Mouse (Mus musculus): ENCODE measurements around the gene Wdr74. TPM values are rescaled to one million over a fixed set of nuclear protein-coding genes. Genes with fewer than 3 reads are reported as not detected.
"Not testable (repeated sequence)": the region's sequence is repeated elsewhere in the genome, so short reads cannot be mapped to it uniquely, and the experiment has no call there.

Wdr74 gene
- polyA plus RNA-seq, 1 experiment from 2014 or later: 83.7 TPM

- DNase-seq (ENCODE audit: low spot score, missing footprints) (no peak), ATAC-seq (ENCODE audit: low FRiP score) (peak; percentile 31)
- H3K27me3 ChIP-seq (ENCODE audit: control insufficient read depth, insufficient read depth, low read length): no peaks in the 10 kb centered on the region
- peak overlapping the region; percentile 93 for H3K9ac ChIP-seq (ENCODE audit: low read length)
- peak overlapping the region; percentile 73 for H3K4me2 ChIP-seq
- WGBS: 7% methylated on average over 13 of the region's 13 CpGs
- peaks cover 16% of the 10 kb centered on the region for H3K4me1 ChIP-seq (ENCODE audit: control insufficient read depth, insufficient read depth, low read length)
- no peaks in the 10 kb centered on the region for H3K9me3 ChIP-seq (ENCODE audit: control insufficient read depth, low read length)
- peaks cover 10% of the 10 kb centered on the region; the same call in 1 of the 2 replicates for H3K36me3 ChIP-seq (ENCODE audit: control insufficient read depth, insufficient read depth, low read length)
- H3K27ac ChIP-seq (ENCODE audit: low read depth, low read length): peak overlapping the region; percentile 77
- peak overlapping the region; percentile 91 for H3K4me3 ChIP-seq (ENCODE audit: low read depth, low read length)
These were observed 21.5 kb upstream of the Wdr74 start for GRCm38 (mm10) chr19:8713997-8714652.

GRCm38 (mm10) chr19:8714653-8715481, 20.8 kb upstream of the Wdr74 start:
- Histone ChIP-seq H3K27ac (ENCODE audit: low read depth, low read length) (no peak overlapping the region), H3K9ac (ENCODE audit: low read length) (no peak overlapping the region), H3K9me3 (ENCODE audit: control insufficient read depth, low read length) (no peaks in the 10 kb centered on the region), H3K27me3 (ENCODE audit: control insufficient read depth, insufficient read depth, low read length) (no peaks in the 10 kb centered on the region), H3K36me3 (ENCODE audit: control insufficient read depth, insufficient read depth, low read length) (peaks cover 3% of the 10 kb centered on the region; the same call in 1 of the 2 replicates), H3K4me2 (no peak overlapping the region), H3K4me1 (ENCODE audit: control insufficient read depth, insufficient read depth, low read length) (peaks cover 16% of the 10 kb centered on the region), H3K4me3 (ENCODE audit: low read depth, low read length) (no peak overlapping the region)
- ATAC-seq (ENCODE audit: low FRiP score) (no peak), DNase-seq (ENCODE audit: low spot score, missing footprints) (peak; percentile 75)
- WGBS: 76% methylated on average over 10 of the region's 10 CpGs

- Histone ChIP-seq H3K9ac (ENCODE audit: low read length) (no peak overlapping the region), H3K4me2 (no peak overlapping the region), H3K36me3 (ENCODE audit: control insufficient read depth, insufficient read depth, low read length) (no peaks in the 10 kb centered on the region), H3K4me3 (ENCODE audit: low read depth, low read length) (no peak overlapping the region), H3K27ac (ENCODE audit: low read depth, low read length) (no peak overlapping the region), H3K27me3 (ENCODE audit: control insufficient read depth, insufficient read depth, low read length) (no peaks in the 10 kb centered on the region), H3K9me3 (ENCODE audit: control insufficient read depth, low read length) (no peaks in the 10 kb centered on the region), H3K4me1 (ENCODE audit: control insufficient read depth, insufficient read depth, low read length) (peaks cover 16% of the 10 kb centered on the region)
- DNase-seq (ENCODE audit: low spot score, missing footprints) (peak; percentile 75), ATAC-seq (ENCODE audit: low FRiP score) (no peak)
- WGBS: 61% methylated on average over 10 of the region's 10 CpGs
These were observed 19.5 kb upstream of the Wdr74 start for GRCm38 (mm10) chr19:8715868-8716766.

- Histone ChIP-seq H3K36me3 (ENCODE audit: control insufficient read depth, insufficient read depth, low read length) (no peaks in the 10 kb centered on the region), H3K4me2 (no peak overlapping the region), H3K4me3 (ENCODE audit: low read depth, low read length) (no peak overlapping the region), H3K27me3 (ENCODE audit: control insufficient read depth, insufficient read depth, low read length) (no peaks in the 10 kb centered on the region), H3K27ac (ENCODE audit: low read depth, low read length) (no peak overlapping the region), H3K9ac (ENCODE audit: low read length) (no peak overlapping the region), H3K9me3 (ENCODE audit: control insufficient read depth, low read length) (no peaks in the 10 kb centered on the region), H3K4me1 (ENCODE audit: control insufficient read depth, insufficient read depth, low read length) (peaks cover 9% of the 10 kb centered on the region)
- DNase-seq (ENCODE audit: low spot score, missing footprints) (peak; percentile 81), ATAC-seq (ENCODE audit: low FRiP score) (no peak)
- 71% methylated on average over 8 of the region's 10 CpGs for WGBS
These were observed 18.7 kb upstream of the Wdr74 start for GRCm38 (mm10) chr19:8716767-8717475.

GRCm38 (mm10) chr19:8718357-8718756, 17.3 kb upstream of the Wdr74 start:
- 76% methylated on average over 3 of the region's 3 CpGs for WGBS
- no peaks in the 10 kb centered on the region for H3K36me3 ChIP-seq (ENCODE audit: control insufficient read depth, insufficient read depth, low read length)
- DNase-seq (ENCODE audit: low spot score, missing footprints) (peak; percentile 87), ATAC-seq (ENCODE audit: low FRiP score) (no peak)
- no peaks in the 10 kb centered on the region for H3K9me3 ChIP-seq (ENCODE audit: control insufficient read depth, low read length)
- H3K27ac ChIP-seq (ENCODE audit: low read depth, low read length): no peak overlapping the region
- no peak overlapping the region for H3K4me2 ChIP-seq
- H3K4me3 ChIP-seq (ENCODE audit: low read depth, low read length): no peak overlapping the region
- H3K4me1 ChIP-seq (ENCODE audit: control insufficient read depth, insufficient read depth, low read length): peaks cover 10% of the 10 kb centered on the region
- no peak overlapping the region for H3K9ac ChIP-seq (ENCODE audit: low read length)
- H3K27me3 ChIP-seq (ENCODE audit: control insufficient read depth, insufficient read depth, low read length): no peaks in the 10 kb centered on the region

- H3K9me3 ChIP-seq (ENCODE audit: control insufficient read depth, low read length): not testable (repeated sequence)
These were observed 16.6 kb upstream of the Wdr74 start for GRCm38 (mm10) chr19:8719037-8719436.

GRCm38 (mm10) chr19:8721378-8721777, 14.2 kb upstream of the Wdr74 start:
- Histone ChIP-seq H3K9ac (ENCODE audit: low read length) (no peak overlapping the region), H3K9me3 (ENCODE audit: control insufficient read depth, low read length) (no peaks in the 10 kb centered on the region), H3K4me2 (0 out of 2 replicates have a peak overlapping the region, but pooled peaks have one; percentile 67), H3K4me1 (ENCODE audit: control insufficient read depth, insufficient read depth, low read length) (peaks cover 14% of the 10 kb centered on the region), H3K4me3 (ENCODE audit: low read depth, low read length) (0 out of 2 replicates have a peak overlapping the region, but pooled peaks have one; percentile 90), H3K27me3 (ENCODE audit: control insufficient read depth, insufficient read depth, low read length) (no peaks in the 10 kb centered on the region), H3K36me3 (ENCODE audit: control insufficient read depth, insufficient read depth, low read length) (peaks cover 8% of the 10 kb centered on the region), H3K27ac (ENCODE audit: low read depth, low read length) (no peak overlapping the region)
- 88% methylated on average over 1 of the region's 1 CpGs for WGBS
- DNase-seq (ENCODE audit: low spot score, missing footprints) (peak; percentile 31), ATAC-seq (ENCODE audit: low FRiP score) (no peak)

More at GRCm38 (mm10) chr19:8719037-8719436, 16.6 kb upstream of the Wdr74 start:
- not testable (repeated sequence) for H3K36me3 ChIP-seq (ENCODE audit: control insufficient read depth, insufficient read depth, low read length); H3K27me3 ChIP-seq (ENCODE audit: control insufficient read depth, insufficient read depth, low read length); H3K9ac ChIP-seq (ENCODE audit: low read length); H3K4me2 ChIP-seq; H3K4me3 ChIP-seq (ENCODE audit: low read depth, low read length); H3K4me1 ChIP-seq (ENCODE audit: control insufficient read depth, insufficient read depth, low read length); H3K27ac ChIP-seq (ENCODE audit: low read depth, low read length); DNase-seq (ENCODE audit: low spot score, missing footprints); ATAC-seq (ENCODE audit: low FRiP score)

GRCm38 (mm10) chr19:8722021-8722420, 13.6 kb upstream of the Wdr74 start:
- DNase-seq (ENCODE audit: low spot score, missing footprints) (peak; percentile 73), ATAC-seq (ENCODE audit: low FRiP score) (no peak)
- peaks cover 8% of the 10 kb centered on the region for H3K36me3 ChIP-seq (ENCODE audit: control insufficient read depth, insufficient read depth, low read length)
- H3K4me2 ChIP-seq: peak overlapping the region; percentile 67
- no peaks in the 10 kb centered on the region for H3K27me3 ChIP-seq (ENCODE audit: control insufficient read depth, insufficient read depth, low read length)
- WGBS: 63% methylated on average over 4 of the region's 4 CpGs
- H3K4me1 ChIP-seq (ENCODE audit: control insufficient read depth, insufficient read depth, low read length): peaks cover 14% of the 10 kb centered on the region
- H3K9me3 ChIP-seq (ENCODE audit: control insufficient read depth, low read length): no peaks in the 10 kb centered on the region
- H3K4me3 ChIP-seq (ENCODE audit: low read depth, low read length): peak overlapping the region; percentile 90
- H3K9ac ChIP-seq (ENCODE audit: low read length): peak overlapping the region; percentile 99
- no peak overlapping the region for H3K27ac ChIP-seq (ENCODE audit: low read depth, low read length)
